Mouse (Mus musculus): ENCODE data around the gene Gzme. TPM values are rescaled to one million over a fixed set of nuclear protein-coding genes. Genes with fewer than 3 reads are reported as not detected.
"Not testable (repeated sequence)": the region's sequence is repeated elsewhere in the genome, so short reads cannot be mapped to it uniquely, and the experiment has no call there.

Gene Gzme
- not detected for total RNA-seq (2018; cell fraction: chromatin; rRNA removed)
- total RNA-seq (2018; cell fraction: cytosol; rRNA removed): not detected
- total RNA-seq (2018; cell fraction: nucleus; rRNA removed): not detected
- polyA plus RNA-seq (2018): not detected in 3 replicates

DNA sequence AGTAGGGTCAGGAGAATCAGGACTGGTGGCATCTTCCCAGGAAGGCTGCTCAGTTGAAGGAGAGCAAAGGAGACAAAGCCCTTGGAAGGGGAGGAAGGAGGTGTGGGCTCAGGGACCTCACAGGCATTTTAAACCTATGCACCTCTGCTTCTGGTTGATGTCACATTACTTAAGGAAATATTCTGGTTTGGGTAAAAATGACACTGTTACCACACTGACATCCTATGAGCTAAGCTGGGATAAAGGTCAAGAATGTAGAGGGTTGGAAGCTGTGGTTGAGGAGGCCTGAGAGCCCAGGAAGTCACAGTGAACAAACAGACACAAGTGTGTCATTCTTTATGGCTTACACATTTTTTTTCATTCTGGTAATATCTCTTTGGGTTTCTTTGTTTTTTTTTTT, at the start of gene Gzme:
Gene Gzme, minus strand, starts transcription at position 101 of the 400 bp plus-strand sequence.
- H3K4me3 ChIP-seq (ENCODE audit: inconsistent target): no peak within 1 kb of the TSS
- no peaks in the 10 kb centered on the region for H3K36me3 ChIP-seq (ENCODE audit: inconsistent target)
- H3K79me2 ChIP-seq (ENCODE audit: inconsistent target): no peaks in the 10 kb centered on the region
- no peak within 1 kb of the TSS for H3K27ac ChIP-seq

DNA sequence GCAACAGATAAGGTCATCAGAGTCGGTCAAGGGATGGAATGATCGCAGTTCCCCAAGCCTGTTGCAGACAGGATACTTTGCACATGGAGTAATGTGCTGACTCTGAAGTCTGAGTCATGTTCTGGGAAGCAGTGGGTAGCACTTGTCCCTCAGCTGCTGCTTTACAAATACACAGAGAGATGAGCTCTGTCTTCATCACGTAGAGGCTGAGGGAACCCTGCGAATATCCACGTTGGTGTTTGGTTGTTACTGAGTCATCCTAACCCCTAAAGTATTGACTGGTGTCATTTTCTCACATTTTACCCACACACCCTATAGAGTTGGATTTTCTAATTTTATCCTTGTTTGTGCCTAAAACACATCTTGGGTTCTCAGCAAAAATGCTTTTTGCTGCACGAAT, 47.6 kb upstream of the Gzme start:
- H3K27ac ChIP-seq: no peak overlapping the region
- no peak overlapping the region for H3K4me3 ChIP-seq (ENCODE audit: inconsistent target)
- H3K36me3 ChIP-seq (ENCODE audit: inconsistent target): no peaks in the 10 kb centered on the region
- H3K79me2 ChIP-seq (ENCODE audit: inconsistent target): no peaks in the 10 kb centered on the region
- WGBS (ENCODE audit: missing documents): 66% methylated on average over 6 of the region's 6 CpGs

DNA sequence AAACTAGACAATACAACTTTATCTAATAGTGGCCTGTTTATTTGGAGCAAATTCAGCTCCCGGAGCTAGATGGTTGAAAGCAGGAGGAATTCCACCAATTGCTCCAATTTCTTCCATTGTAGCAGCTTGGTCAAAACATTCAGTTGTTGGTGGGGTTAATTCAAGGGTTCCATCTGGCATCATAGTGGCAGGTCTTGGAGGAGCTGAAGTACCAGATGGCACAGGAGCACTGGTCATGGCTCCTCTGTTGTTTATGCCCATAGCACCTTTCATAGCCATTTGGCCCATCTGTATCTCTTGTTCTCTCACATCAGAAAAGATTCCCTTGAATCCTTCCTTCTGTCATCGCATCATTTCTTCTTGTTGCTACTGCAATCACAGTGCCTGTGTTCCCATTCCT, 41.7 kb upstream of the Gzme start:
- H3K79me2 ChIP-seq (ENCODE audit: inconsistent target): no peaks in the 10 kb centered on the region
- H3K4me3 ChIP-seq (ENCODE audit: inconsistent target): no peak overlapping the region
- no peak overlapping the region for H3K27ac ChIP-seq
- WGBS (ENCODE audit: missing documents): 80% methylated on average over 2 of the region's 2 CpGs
- H3K36me3 ChIP-seq (ENCODE audit: inconsistent target): no peaks in the 10 kb centered on the region

DNA sequence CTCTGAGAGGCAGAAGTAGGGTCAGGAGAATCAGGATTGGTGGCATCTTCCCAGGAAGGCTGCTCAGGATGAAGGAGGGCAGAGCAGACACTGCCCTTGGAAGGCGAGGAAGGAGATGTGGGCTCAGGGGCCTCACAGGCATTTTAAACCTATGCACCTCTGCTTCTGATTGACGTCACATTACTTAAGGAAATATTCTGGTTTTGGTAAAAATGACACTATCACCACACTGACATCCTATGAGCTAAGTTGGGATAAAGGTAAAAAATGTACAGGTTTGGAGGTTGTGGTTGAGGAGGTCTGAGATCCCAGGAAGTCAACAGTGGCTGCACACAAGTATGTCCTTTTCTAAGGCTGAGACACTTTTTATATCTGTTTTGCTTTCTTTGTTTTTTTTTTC, 39.1 kb upstream of the Gzme start, which contains the start of gene Gzmg:
Gene Gzmg, minus strand, starts transcription at position 101 of the 400 bp plus-strand sequence.
- H3K79me2 ChIP-seq (ENCODE audit: inconsistent target); H3K27ac ChIP-seq; H3K36me3 ChIP-seq (ENCODE audit: inconsistent target); H3K4me3 ChIP-seq (ENCODE audit: inconsistent target): not testable (repeated sequence)
- WGBS (ENCODE audit: missing documents): 88% methylated on average over 2 of the region's 2 CpGs

DNA sequence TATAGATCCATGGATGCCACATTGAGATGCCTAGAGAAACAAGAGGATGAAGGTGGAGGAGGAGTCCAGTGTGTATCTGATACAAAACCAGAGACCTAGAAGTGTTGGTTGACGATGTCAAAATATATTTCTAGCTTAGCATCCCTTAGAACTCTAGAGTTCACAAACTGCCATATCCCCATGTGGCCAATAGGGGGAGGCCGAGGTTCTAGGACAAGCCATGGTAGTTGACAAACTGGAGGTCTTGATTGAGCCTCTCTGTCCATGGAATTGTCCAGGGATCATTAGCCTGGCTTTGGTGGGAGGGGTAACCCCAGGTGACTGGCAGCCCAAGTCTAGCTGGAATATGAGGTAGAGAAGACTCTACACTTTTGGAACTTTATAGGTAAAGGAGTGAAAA, 34.9 kb upstream of the Gzme start:
- Histone ChIP-seq H3K79me2 (ENCODE audit: inconsistent target) (no peaks in the 10 kb centered on the region), H3K36me3 (ENCODE audit: inconsistent target) (no peaks in the 10 kb centered on the region), H3K27ac (no peak overlapping the region), H3K4me3 (ENCODE audit: inconsistent target) (no peak overlapping the region)
- WGBS (ENCODE audit: missing documents): 72% methylated on average over 2 of the region's 2 CpGs

DNA sequence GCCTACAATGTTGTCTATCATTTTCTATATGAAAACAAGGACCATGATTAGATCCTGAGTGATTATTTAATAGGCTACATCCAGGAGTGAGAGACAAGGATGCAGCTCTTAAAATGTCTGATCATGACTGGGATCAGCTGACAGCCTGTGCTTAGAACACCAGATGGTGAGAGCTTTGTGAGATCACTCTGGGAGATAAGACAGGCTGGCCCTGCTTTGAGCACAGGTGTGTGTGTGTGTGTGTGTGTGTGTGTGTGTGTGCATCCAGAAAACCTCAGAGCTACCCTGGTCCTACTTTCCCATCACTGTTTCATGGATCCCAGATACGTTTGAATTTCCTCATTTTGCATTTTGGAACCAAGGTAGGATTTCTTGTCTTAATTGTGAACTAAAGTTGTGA, 13.2 kb upstream of the Gzme start:
- not testable (repeated sequence) for H3K36me3 ChIP-seq (ENCODE audit: inconsistent target); H3K4me3 ChIP-seq (ENCODE audit: inconsistent target); H3K27ac ChIP-seq; H3K79me2 ChIP-seq (ENCODE audit: inconsistent target)
- WGBS (ENCODE audit: missing documents): 56% methylated on average over 1 of the region's 1 CpGs

DNA sequence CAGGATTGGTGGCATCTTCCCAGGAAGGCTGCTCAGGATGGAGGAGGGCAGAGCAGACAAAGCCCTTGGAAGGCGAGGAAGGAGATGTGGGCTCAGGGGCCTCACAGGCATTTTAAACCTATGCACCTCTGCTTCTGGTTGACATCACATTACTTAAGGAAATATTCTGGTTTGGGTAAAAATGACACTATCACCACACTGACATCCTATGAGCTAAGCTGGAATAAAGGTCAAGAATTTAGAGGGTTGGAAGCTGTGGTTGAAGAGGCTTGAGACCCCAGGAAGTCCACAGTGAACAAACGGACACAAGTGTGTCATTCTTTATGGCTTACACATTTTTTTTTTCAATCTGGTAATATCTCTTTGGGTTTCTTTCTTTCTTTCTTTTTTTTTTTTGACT, 12.1 kb upstream of the Gzme start, which contains the start of gene Gzmd:
Gene Gzmd, minus strand, starts transcription at position 101 of the 400 bp plus-strand sequence.
- H3K36me3 ChIP-seq (ENCODE audit: inconsistent target); H3K27ac ChIP-seq; H3K4me3 ChIP-seq (ENCODE audit: inconsistent target); H3K79me2 ChIP-seq (ENCODE audit: inconsistent target): not testable (repeated sequence)
- 92% methylated on average over 2 of the region's 2 CpGs for WGBS (ENCODE audit: missing documents)

DNA sequence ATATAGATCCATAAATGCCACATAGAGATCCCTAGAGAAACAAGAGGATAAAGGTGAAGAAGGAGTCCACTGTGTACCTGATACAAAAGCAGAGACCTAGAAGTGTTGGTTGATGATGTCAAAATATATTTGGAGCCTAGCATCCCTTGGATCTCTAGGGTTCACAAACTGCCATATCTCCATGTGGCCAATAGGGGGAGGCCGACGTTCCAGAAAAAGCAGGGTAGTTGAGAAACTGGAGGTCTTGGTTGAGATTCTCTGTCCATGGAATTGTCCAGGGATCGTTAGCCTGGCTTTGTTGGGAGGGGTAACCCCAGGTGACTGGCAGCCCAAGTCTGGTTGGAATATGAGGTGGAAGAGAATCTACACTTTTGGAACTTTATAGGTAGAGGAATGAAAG, 7.9 kb upstream of the Gzme start:
- no peaks in the 10 kb centered on the region for H3K79me2 ChIP-seq (ENCODE audit: inconsistent target)
- no peaks in the 10 kb centered on the region for H3K36me3 ChIP-seq (ENCODE audit: inconsistent target)
- 43% methylated on average over 3 of the region's 3 CpGs for WGBS (ENCODE audit: missing documents)
- no peak overlapping the region for H3K4me3 ChIP-seq (ENCODE audit: inconsistent target)
- no peak overlapping the region for H3K27ac ChIP-seq

DNA sequence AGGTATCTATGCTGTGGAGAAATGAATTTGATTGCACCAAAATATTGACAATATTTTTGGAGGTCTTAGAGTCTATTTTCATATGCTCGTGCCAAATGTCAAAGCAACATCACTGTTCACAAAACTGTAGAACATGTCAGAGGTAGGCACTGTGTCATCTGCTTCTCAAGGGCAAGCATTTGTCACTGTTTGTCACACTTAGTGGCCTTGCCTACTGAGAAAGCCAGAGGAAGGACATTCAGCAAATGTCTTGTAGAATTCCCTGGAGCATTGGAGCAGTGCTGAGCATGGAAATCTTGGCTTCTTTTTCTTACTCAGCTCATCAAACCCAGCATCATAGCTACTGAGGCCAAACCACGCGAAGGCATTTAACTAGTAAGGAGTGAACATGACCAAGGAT, 3.1 kb upstream of the Gzme start:
- Histone ChIP-seq H3K27ac (no peak overlapping the region), H3K36me3 (ENCODE audit: inconsistent target) (no peaks in the 10 kb centered on the region), H3K4me3 (ENCODE audit: inconsistent target) (no peak overlapping the region), H3K79me2 (ENCODE audit: inconsistent target) (no peaks in the 10 kb centered on the region)
- WGBS (ENCODE audit: missing documents): 75% methylated on average over 3 of the region's 3 CpGs

DNA sequence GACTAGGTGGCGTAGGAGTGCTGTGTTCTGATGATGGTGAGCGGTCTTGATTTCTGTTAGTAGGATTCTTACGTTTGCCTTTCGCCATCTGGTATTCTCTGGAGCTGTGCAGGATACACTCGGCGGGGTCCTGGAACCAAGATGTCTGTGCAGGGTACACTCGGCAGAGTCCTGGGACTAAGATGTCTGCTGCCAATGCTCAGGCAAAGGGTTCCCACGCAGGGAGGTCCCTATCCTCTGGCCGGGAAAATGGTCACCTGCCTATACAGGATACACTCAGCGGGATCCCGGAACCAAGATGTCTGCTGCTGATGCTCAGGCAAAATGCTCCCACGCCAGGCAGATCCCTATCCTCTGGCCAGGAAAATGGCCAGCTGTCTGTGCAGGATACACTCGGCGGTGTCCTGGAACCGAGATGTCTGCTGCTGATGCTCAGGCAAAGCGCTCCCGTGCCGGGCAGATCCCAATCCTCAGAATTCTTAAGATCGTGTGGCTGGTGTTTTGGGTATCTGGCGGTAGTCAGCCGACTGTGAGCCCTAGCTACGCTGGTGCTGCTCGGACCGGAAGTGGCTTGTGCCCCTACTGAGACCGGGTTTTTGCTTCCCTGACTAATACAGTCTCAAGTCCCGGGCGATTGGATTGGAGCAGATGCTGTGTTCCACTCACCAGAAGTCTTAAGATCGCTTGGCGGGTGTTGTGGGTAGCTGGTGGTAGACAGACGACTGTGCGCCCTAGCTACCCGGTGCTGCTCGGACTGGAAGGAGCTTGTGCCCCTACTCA, 4.7 kb downstream of the Gzme start:
- not testable (repeated sequence) for H3K79me2 ChIP-seq (ENCODE audit: inconsistent target); H3K36me3 ChIP-seq (ENCODE audit: inconsistent target); H3K4me3 ChIP-seq (ENCODE audit: inconsistent target); H3K27ac ChIP-seq
- 97% methylated on average over 21 of the region's 33 CpGs for WGBS (ENCODE audit: missing documents)

DNA sequence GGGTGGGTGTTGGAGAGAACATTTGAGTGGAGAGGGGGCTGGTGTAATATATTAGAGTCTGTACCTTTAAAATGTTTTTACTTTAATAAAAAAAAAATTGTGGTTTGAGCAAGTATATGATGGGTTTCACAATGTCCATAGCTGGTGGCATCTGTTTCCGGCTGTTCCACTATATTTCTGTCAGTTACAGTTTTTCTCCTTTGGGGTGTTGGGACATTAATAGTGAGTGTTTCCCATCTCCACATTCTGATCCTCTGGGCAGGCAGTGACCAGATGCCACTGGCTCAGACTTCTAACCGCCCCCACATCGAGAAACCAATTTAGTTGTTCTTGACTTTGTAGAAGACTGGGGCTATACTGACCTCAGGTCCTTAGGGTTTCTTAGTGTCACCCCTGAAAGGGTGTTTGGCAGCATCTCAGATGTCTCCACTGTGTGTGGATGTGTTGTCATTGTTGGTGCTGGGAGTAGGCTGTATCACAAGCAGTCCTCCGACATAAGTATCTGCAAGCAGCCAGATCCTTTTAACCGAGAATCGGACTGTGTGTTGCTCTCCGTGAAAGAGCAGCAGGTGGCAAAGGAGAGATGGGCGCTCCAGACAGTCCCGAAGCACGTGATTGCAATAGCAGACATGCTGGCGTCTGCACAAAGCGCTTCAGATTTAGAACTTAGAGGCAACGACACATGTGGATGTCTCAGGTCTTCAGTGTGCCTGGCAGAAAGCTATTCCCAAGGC, 14.8 kb downstream of the Gzme start:
- no peaks in the 10 kb centered on the region for H3K36me3 ChIP-seq (ENCODE audit: inconsistent target)
- no peaks in the 10 kb centered on the region for H3K79me2 ChIP-seq (ENCODE audit: inconsistent target)
- WGBS (ENCODE audit: missing documents): 10% methylated on average over 13 of the region's 13 CpGs
- H3K4me3 ChIP-seq (ENCODE audit: inconsistent target): no peak overlapping the region
- peak overlapping the region; percentile 46 for H3K27ac ChIP-seq

DNA sequence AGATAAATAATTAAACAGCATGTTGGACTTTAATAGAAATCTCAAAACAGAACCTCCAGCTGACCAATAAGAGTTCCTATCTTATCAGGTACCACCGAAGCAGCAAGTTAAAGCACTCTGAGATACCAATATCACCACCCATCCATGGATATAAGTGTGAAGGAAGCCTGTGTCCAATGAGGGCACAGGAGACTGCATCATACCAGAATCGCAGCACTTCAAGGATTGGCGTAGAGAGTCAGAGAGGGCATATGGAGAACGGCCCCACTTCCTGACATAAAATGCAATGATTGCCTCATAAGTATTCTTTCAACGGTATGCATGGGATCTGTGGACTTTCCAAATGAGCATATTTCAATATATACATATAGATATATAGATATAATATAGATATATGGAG, 15.4 kb downstream of the Gzme start:
- Histone ChIP-seq H3K4me3 (ENCODE audit: inconsistent target) (no peak overlapping the region), H3K36me3 (ENCODE audit: inconsistent target) (no peaks in the 10 kb centered on the region), H3K79me2 (ENCODE audit: inconsistent target) (no peaks in the 10 kb centered on the region), H3K27ac (no peak overlapping the region)
- 9% methylated on average over 5 of the region's 5 CpGs for WGBS (ENCODE audit: missing documents)

DNA sequence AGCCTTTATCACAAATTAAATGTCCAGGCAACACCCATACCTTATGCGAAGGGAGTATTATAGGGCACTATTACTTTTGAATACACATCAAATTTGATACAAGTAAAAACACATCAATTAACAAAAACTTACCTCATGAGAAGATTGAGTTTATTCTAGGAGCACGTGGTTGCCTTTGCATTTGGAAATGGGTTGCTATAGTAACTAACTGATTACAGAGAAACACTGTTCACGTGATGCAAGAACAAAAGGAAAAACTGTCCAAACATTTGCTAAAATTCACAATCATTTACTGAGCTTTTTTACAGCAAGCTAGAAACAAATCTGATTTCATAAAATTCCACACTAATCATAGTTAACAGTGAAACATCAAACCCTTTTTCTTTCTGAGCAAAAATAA, 17.0 kb downstream of the Gzme start:
- Histone ChIP-seq H3K79me2 (ENCODE audit: inconsistent target) (no peaks in the 10 kb centered on the region), H3K27ac (no peak overlapping the region), H3K4me3 (ENCODE audit: inconsistent target) (no peak overlapping the region), H3K36me3 (ENCODE audit: inconsistent target) (no peaks in the 10 kb centered on the region)
- WGBS (ENCODE audit: missing documents): 65% methylated on average over 3 of the region's 3 CpGs

DNA sequence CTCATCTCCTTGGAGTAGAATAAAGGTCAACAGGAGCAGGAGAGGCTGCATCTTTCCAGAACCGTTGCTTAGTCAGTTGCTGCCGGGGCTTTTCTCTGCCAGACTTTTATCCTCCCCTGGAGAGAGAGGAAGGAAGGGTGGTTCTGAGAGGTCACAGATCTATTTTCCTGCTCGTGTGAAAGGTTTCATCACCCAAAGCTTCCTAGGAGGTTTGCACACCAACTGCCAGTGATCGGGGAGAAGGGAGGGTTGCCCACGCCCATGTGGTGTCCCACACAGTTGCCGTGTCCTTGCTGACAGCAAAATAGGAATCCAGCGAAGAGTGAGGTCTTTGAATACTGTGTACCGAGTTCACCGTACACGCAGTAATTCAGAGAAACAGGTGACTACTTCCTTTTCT, 18.0 kb downstream of the Gzme start, which contains the start of gene Ctsg:
Gene Ctsg, minus strand, starts transcription at position 189 of the 400 bp plus-strand sequence.
- Histone ChIP-seq H3K4me3 (ENCODE audit: inconsistent target) (no peak within 1 kb of the TSS), H3K36me3 (ENCODE audit: inconsistent target) (no peaks in the 10 kb centered on the region), H3K79me2 (ENCODE audit: inconsistent target) (no peaks in the 10 kb centered on the region), H3K27ac (no peak within 1 kb of the TSS)
- WGBS (ENCODE audit: missing documents): 10% methylated on average over 10 of the region's 10 CpGs

DNA sequence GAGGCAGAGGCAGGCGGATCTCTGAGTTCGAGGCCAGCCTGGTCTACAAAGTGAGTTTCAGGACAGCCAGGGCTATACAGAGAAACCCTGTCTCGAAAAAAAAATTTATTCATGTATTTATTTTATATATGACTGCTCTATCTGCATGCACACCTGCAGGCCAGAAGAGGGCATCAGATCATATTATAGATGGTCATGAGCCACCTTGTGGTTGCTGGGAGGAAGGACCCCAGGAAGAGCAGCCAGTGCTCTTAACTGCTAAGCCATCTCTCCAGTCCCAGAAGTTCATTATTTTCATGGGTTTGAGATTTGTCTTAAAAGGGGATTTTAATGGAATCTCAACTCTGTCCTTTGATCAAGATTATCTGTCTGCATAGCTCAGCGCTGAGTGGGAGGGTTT, 21.5 kb downstream of the Gzme start:
- 71% methylated on average over 1 of the region's 4 CpGs for WGBS (ENCODE audit: missing documents)
- H3K4me3 ChIP-seq (ENCODE audit: inconsistent target): no peak overlapping the region
- no peak overlapping the region for H3K27ac ChIP-seq
- H3K36me3 ChIP-seq (ENCODE audit: inconsistent target): no peaks in the 10 kb centered on the region
- H3K79me2 ChIP-seq (ENCODE audit: inconsistent target): no peaks in the 10 kb centered on the region

All from macrophage (primary cell).